Mouse (Mus musculus) embryonic facial prominence, embryonic 13.5 days (tissue): ENCODE results near the gene Tvp23a. TPM values are rescaled to one million over a fixed set of nuclear protein-coding genes. Genes with fewer than 3 reads are reported as not detected.
A peak's percentile ranks its signal among the peaks of the same experiment; 100 is the strongest.

ENCODE experiments used
- ATAC-seq: fragments of 200-750 bp; cut with Nextera tagmentation; 2 replicates; pipeline ENCODE4 v1.8.0; 2017; ENCODE audit warnings: low read depth; ENCODE audit not compliant: insufficient number of reproducible peaks, insufficient read depth, low FRiP score, low TSS enrichment
- H3K27ac ChIP-seq: fragments of 300-500 bp; sonication (generic); 2 replicates; pipeline ENCODE4 v1.5.1; 2015; ENCODE audit warnings: moderate library complexity, mild to moderate bottlenecking, inconsistent platforms
- H3K27me3 ChIP-seq: fragments of 300-500 bp; sonication (generic); 2 replicates; pipeline ENCODE4 v1.6.1; 2015; ENCODE audit warnings: mild to moderate bottlenecking, inconsistent platforms
- H3K36me3 ChIP-seq: fragments of 300-500 bp; sonication (generic); 2 replicates; pipeline ENCODE4 v1.6.1; 2015; ENCODE audit warnings: mild to moderate bottlenecking, inconsistent platforms
- H3K4me1 ChIP-seq: fragments of 300-500 bp; sonication (generic); 2 replicates; pipeline ENCODE4 v1.6.1; 2015; ENCODE audit warnings: inconsistent platforms
- H3K4me2 ChIP-seq: fragments of 300-500 bp; sonication (generic); 2 replicates; pipeline ENCODE4 v1.6.1; 2015; ENCODE audit warnings: moderate library complexity, mild to moderate bottlenecking, inconsistent platforms
- H3K4me3 ChIP-seq: fragments of 300-500 bp; sonication (generic); 2 replicates; pipeline ENCODE4 v1.5.1; 2015; ENCODE audit warnings: mild to moderate bottlenecking, inconsistent platforms
- H3K9ac ChIP-seq: fragments of 300-500 bp; sonication (generic); 2 replicates; pipeline ENCODE4 v1.6.1; 2015; ENCODE audit warnings: mild to moderate bottlenecking, inconsistent platforms
- H3K9me3 ChIP-seq: fragments of 300-500 bp; sonication (generic); 2 replicates; pipeline ENCODE4 v1.6.1; 2016; ENCODE audit warnings: inconsistent platforms
- WGBS: fragments of 180-500 bp; shearing (Covaris S2); methylation state at CpG from one replicate; pipeline ENCODE4 v1.1.7; 2015; ENCODE audit warnings: mixed read lengths; 5-methylcytosine and 5-hydroxymethylcytosine counted together
- polyA plus RNA-seq: library from polyadenylated mRNA; unstranded; fragments of >200 nt; fragmentation: Nextera tagmentation; extraction: Ambion mirVana; gene quantifications from 2 replicates; pipeline ENCODE4 v1.2.1, GENCODE M21; 2015

Gene Tvp23a
- polyA plus RNA-seq, 1 experiment from 2014 or later = 24.4 TPM

- Histone ChIP-seq H3K4me3 (no peak overlapping the region), H3K36me3 (peaks cover 9% of the 10 kb centered on the region), H3K9me3 (no peaks in the 10 kb centered on the region), H3K4me2 (no peak overlapping the region), H3K27ac (no peak overlapping the region), H3K4me1 (no peaks in the 10 kb centered on the region), H3K27me3 (no peaks in the 10 kb centered on the region), H3K9ac (no peak overlapping the region)
- ATAC-seq = no peak
- 67% methylated on average over 1 of the region's 1 CpGs for WGBS
Observed at GRCm38 (mm10) chr16:10431911-10432310, 15.3 kb downstream of the Tvp23a start.

- WGBS = 90% methylated on average over 9 of the region's 9 CpGs
- H3K27ac ChIP-seq = no peak overlapping the region
- no peaks in the 10 kb centered on the region for H3K4me1 ChIP-seq
- no peak overlapping the region for H3K4me3 ChIP-seq
- no peaks in the 10 kb centered on the region for H3K27me3 ChIP-seq
- peaks cover 3% of the 10 kb centered on the region; the same call in 1 of the 2 replicates for H3K9me3 ChIP-seq
- H3K4me2 ChIP-seq = no peak overlapping the region
- peaks cover 97% of the 10 kb centered on the region for H3K36me3 ChIP-seq
- no peak for ATAC-seq
- H3K9ac ChIP-seq = no peak overlapping the region
Observed at GRCm38 (mm10) chr16:10420447-10421054, 26.6 kb downstream of the Tvp23a start.

GRCm38 (mm10) chr16:10417723-10418259 lies 29.4 kb downstream of the Tvp23a start:
- no peak overlapping the region for H3K9ac ChIP-seq
- H3K9me3 ChIP-seq = peaks cover 3% of the 10 kb centered on the region; the same call in 1 of the 2 replicates
- no peaks in the 10 kb centered on the region for H3K27me3 ChIP-seq
- no peak for ATAC-seq
- peaks cover 93% of the 10 kb centered on the region for H3K36me3 ChIP-seq
- H3K27ac ChIP-seq = no peak overlapping the region
- H3K4me1 ChIP-seq = peaks cover 3% of the 10 kb centered on the region; the same call in 1 of the 2 replicates
- H3K4me3 ChIP-seq = no peak overlapping the region
- WGBS = 90% methylated on average over 9 of the region's 9 CpGs
- no peak overlapping the region for H3K4me2 ChIP-seq

- Histone ChIP-seq H3K4me1 (peaks cover 8% of the 10 kb centered on the region), H3K4me3 (no peak overlapping the region), H3K9ac (no peak overlapping the region), H3K36me3 (peaks cover 83% of the 10 kb centered on the region), H3K9me3 (peaks cover 3% of the 10 kb centered on the region; the same call in 1 of the 2 replicates), H3K27me3 (no peaks in the 10 kb centered on the region), H3K4me2 (no peak overlapping the region), H3K27ac (no peak overlapping the region)
- WGBS = 95% methylated on average over 4 of the region's 4 CpGs
- ATAC-seq = no peak
Observed at GRCm38 (mm10) chr16:10416866-10417265, 30.3 kb downstream of the Tvp23a start.

- no peak overlapping the region for H3K9ac ChIP-seq
- no peaks in the 10 kb centered on the region for H3K27me3 ChIP-seq
- H3K36me3 ChIP-seq = peaks cover 75% of the 10 kb centered on the region
- ATAC-seq = no peak
- H3K9me3 ChIP-seq = peaks cover 3% of the 10 kb centered on the region; the same call in 1 of the 2 replicates
- no peak overlapping the region for H3K27ac ChIP-seq
- H3K4me3 ChIP-seq = no peak overlapping the region
- H3K4me1 ChIP-seq = peaks cover 11% of the 10 kb centered on the region
- 78% methylated on average over 6 of the region's 6 CpGs for WGBS
- H3K4me2 ChIP-seq = no peak overlapping the region
Observed at GRCm38 (mm10) chr16:10415976-10416375, 31.2 kb downstream of the Tvp23a start.

GRCm38 (mm10) chr16:10411764-10412746 lies 35.1 kb downstream of the Tvp23a start, which contains the start of gene Nubp1:
Nubp1 (plus strand) TSS chr16:10411948.
- WGBS = 3% methylated on average over 56 of the region's 56 CpGs
- peaks cover 12% of the 10 kb centered on the region for H3K4me1 ChIP-seq
- peak within 1 kb of the TSS; percentile 61 for H3K4me3 ChIP-seq
- peak within 1 kb of the TSS; percentile 76 for H3K9ac ChIP-seq
- peak within 1 kb of the TSS; percentile 80 for H3K4me2 ChIP-seq
- H3K27me3 ChIP-seq = no peaks in the 10 kb centered on the region
- H3K9me3 ChIP-seq = peaks cover 3% of the 10 kb centered on the region; the same call in 1 of the 2 replicates
- ATAC-seq = peak; percentile 94
- peaks cover 37% of the 10 kb centered on the region for H3K36me3 ChIP-seq
- H3K27ac ChIP-seq = peak within 1 kb of the TSS; percentile 90

GRCm38 (mm10) chr16:10399160-10399559 lies 48.0 kb downstream of the Tvp23a start:
- 26% methylated on average over 7 of the region's 7 CpGs for WGBS
- no peak for ATAC-seq
- H3K27ac ChIP-seq = no peak overlapping the region

GRCm38 (mm10) chr16:10398755-10399154 lies 48.4 kb downstream of the Tvp23a start:
- H3K27me3 ChIP-seq = peaks cover 23% of the 10 kb centered on the region
- H3K9me3 ChIP-seq = no peaks in the 10 kb centered on the region
- peaks cover 7% of the 10 kb centered on the region for H3K4me1 ChIP-seq
- no peaks in the 10 kb centered on the region for H3K36me3 ChIP-seq
- no peak overlapping the region for H3K4me3 ChIP-seq
- ATAC-seq = no peak
- no peak overlapping the region for H3K27ac ChIP-seq
- H3K4me2 ChIP-seq = no peak overlapping the region
- H3K9ac ChIP-seq = no peak overlapping the region
- 69% methylated on average over 5 of the region's 5 CpGs for WGBS

More at GRCm38 (mm10) chr16:10399160-10399559, 48.0 kb downstream of the Tvp23a start:
- H3K4me2 ChIP-seq = no peak overlapping the region
- H3K4me1 ChIP-seq = peaks cover 7% of the 10 kb centered on the region
- no peaks in the 10 kb centered on the region for H3K9me3 ChIP-seq
- H3K27me3 ChIP-seq = peaks cover 19% of the 10 kb centered on the region
- no peak overlapping the region for H3K4me3 ChIP-seq
- no peaks in the 10 kb centered on the region for H3K36me3 ChIP-seq
- no peak overlapping the region for H3K9ac ChIP-seq

- H3K9ac ChIP-seq = peak within 1 kb of the TSS; percentile 8; the same call in 1 of the 2 replicates
- H3K36me3 ChIP-seq = no peaks in the 10 kb centered on the region
- H3K27me3 ChIP-seq = peaks cover 34% of the 10 kb centered on the region
- 6% methylated on average over 37 of the region's 37 CpGs for WGBS
- H3K4me2 ChIP-seq = peak within 1 kb of the TSS; percentile 57
- no peaks in the 10 kb centered on the region for H3K9me3 ChIP-seq
- peak within 1 kb of the TSS; percentile 31 for H3K4me3 ChIP-seq
- ATAC-seq = no peak
- no peak within 1 kb of the TSS for H3K27ac ChIP-seq
- peaks cover 7% of the 10 kb centered on the region for H3K4me1 ChIP-seq
Observed at GRCm38 (mm10) chr16:10394699-10395540, 52.2 kb downstream of the Tvp23a start, which contains the start of gene Tekt5. Tekt5 (minus strand) TSS chr16:10395490.

- ATAC-seq = no peak
- 76% methylated on average over 9 of the region's 9 CpGs for WGBS
Observed at GRCm38 (mm10) chr16:10392587-10392986, 54.6 kb downstream of the Tvp23a start.

More at GRCm38 (mm10) chr16:10392587-10392986, 54.6 kb downstream of the Tvp23a start:
- H3K4me2 ChIP-seq = no peak overlapping the region
- H3K27me3 ChIP-seq = peaks cover 34% of the 10 kb centered on the region
- no peak overlapping the region for H3K4me3 ChIP-seq
- H3K4me1 ChIP-seq = peaks cover 7% of the 10 kb centered on the region
- no peak overlapping the region for H3K27ac ChIP-seq
- H3K9ac ChIP-seq = no peak overlapping the region
- no peaks in the 10 kb centered on the region for H3K9me3 ChIP-seq
- H3K36me3 ChIP-seq = no peaks in the 10 kb centered on the region
